Mouse (Mus musculus): Measurements from ENCODE around the gene Gm4881.

Gm4881 gene

DNA sequence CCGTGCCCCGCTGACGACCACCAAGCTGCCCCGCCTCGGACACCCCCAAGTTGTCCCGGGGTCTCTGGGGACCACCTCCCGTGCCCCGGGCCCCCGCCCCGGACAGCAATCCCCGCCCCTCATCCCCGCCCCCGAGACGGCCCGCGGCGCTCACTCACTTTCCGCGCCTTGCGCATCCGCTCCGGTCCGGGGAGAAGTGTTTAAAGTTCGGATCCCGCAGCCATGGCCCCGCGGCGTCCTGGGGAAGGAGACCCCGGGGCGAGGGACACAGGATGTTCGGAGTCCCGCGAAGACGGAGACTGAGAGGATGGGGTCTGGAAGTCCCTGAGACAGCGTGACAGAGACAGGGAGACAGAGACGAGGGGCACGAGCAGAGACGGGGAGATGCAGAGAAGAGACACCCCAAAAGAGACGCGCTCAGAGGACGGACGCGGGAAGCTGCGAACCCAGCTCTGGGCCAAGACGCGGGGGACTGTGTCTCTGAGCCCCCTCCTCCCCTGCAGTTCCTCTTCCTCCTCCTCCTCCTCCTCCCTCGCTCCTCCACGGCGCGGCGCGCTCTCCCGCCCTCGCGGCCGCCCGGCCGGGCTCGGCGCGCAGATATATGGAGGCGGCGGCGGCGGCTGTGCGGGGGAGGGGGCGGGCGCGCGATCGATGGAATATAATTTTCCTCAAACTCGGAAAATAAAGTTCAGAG, at the start of gene Gm4881:
Gm4881 (minus strand) TSS at position 238 of the 694 bp plus-strand sequence.
- DNase-seq (ENCODE audit: low read depth in 2 of 2, low spot score in 2 of 2), result no peak

DNA sequence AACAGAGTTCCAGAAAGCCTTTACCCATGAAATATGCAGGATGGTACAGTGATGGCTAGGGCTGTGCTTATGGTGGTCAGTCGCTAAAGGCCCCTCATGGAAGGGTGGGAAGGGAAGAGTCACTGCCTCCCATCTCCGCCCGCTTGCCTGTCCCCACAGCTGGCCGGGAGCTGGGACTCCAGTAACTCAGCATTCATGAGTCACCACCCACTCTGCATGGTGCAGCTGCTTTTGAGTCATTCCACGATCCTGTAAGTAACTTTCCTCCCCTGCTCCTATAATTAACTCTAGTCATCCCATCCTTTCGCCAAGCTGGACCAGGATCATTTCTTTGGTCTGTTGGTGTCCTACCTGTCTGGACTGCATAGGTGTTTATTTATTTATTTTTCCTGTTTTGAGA, 48.8 kb upstream of the Gm4881 start:
- DNase-seq (ENCODE audit: low read depth in 2 of 2, low spot score in 2 of 2), result no peak

DNA sequence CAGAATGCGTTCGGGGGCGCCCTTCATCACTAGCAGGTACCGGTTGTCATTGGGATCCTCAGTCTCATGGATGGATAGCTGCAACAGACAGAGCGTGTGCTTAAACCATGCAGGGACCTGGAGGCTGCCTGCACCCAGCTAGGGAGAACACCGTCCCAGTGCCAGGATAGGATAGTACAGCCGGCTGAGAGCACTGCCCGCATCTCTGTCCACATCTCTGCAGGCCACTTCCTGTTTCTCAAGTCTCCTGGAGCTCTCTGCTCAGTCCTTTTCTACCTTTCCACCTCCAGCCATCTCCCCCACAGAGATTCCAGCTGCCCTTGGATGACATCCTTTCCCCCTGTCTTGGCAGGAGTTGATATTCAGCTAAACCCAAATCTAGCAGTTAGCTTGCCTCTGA, 46.2 kb upstream of the Gm4881 start:
- DNase-seq (ENCODE audit: low read depth in 2 of 2, low spot score in 2 of 2), result no peak

DNA sequence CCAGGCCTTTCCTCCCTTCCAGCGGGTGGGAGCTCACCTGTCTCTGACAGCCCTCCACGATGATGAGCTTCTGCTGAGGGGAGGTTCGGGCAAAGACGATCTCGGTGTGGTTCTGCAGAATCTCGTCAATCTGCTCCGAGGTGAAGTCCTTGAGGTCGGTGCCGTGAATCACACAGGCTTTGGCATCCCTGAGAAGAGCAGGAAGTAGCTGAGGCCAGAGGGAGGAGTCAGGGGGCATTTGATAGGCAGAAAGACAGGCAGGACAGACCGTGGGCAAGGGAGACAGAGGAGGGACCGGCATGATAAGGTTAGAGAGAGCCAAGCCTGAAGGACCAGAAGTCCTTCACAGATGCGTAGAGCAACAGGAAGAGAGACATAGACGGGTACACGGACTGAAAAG, 43.6 kb upstream of the Gm4881 start:
- DNase-seq (ENCODE audit: low read depth in 2 of 2, low spot score in 2 of 2), result no peak

DNA sequence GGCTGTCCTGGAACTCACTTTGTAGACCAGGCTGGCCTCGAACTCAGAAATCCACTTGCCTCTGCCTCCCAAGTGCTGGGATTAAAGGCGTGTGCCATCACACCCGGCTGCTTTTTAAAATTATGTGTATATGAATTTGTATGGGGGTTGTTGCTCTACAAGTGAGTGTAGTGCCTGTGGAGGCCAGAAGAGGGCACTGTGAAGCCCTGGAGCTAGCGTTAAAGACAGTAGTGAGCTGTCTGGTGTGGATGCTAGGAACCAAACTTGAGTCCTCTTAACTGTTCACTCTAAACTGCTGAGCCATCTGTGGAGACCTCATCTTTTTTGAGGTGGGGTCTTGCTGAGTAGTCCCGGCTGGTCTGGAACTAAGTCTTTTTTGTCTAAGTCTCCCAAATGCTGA, 41.5 kb upstream of the Gm4881 start:
- no peak for DNase-seq (ENCODE audit: low read depth in 2 of 2, low spot score in 2 of 2)

DNA sequence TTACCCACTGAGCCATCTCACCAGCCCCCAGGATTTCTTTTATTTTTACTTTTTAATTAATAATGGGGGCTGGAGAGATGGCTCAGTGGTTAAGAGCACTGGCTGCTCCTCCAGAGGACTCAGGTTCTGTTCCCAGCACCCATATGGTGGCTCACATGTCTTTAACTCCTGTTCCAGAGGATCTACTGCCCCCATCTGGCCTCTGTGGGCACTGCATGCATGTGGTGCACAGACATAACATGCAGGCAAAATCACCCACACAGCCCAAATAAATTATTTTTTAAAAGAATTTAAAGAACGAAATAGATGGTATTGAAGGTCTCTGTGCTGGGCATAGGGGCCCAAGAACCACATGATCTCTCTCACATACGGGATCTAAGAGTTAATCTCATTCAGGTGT, 40.0 kb upstream of the Gm4881 start:
- DNase-seq (ENCODE audit: low read depth in 2 of 2, low spot score in 2 of 2), result no peak

DNA sequence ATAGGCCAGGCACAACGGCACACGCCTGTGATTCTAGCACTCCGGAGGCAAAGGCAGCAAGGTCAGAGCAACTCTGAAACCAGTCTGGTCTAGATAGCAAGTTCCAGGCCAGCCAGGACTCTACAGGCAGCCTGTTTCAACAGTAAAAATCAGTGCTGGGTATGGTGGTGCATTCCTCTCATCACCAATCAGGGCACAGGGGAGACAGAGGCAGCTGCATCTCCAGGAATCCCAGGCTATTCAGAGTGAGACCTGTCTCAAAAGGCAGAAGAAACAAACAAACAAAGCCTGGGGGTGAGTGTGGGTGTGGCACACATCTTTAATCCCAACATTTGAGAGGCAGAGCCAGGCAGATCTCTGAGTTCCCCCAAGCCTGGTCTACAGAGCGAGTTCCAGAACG, 39.1 kb upstream of the Gm4881 start:
- no peak for DNase-seq (ENCODE audit: low read depth in 2 of 2, low spot score in 2 of 2)

DNA sequence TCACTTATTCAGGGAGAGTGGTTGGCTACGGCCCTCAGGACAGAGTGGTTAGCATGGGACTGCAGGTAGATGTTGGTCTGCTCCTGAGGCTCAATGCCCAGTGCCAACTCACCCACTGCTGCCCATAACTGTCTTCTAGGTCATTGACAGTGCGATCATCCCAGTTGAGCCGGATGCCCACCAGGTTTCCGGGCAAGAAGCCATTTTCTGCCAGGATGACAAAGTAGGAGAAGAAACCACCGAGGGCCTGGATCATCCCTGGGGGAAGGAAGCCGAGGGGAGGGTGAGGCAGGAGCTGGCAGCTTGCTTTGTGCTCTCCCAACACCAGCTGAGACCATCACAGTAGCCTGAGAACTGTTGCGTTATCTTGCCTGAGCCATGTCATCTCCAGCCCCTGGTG, 36.1 kb upstream of the Gm4881 start:
- no peak for DNase-seq (ENCODE audit: low read depth in 2 of 2, low spot score in 2 of 2)

DNA sequence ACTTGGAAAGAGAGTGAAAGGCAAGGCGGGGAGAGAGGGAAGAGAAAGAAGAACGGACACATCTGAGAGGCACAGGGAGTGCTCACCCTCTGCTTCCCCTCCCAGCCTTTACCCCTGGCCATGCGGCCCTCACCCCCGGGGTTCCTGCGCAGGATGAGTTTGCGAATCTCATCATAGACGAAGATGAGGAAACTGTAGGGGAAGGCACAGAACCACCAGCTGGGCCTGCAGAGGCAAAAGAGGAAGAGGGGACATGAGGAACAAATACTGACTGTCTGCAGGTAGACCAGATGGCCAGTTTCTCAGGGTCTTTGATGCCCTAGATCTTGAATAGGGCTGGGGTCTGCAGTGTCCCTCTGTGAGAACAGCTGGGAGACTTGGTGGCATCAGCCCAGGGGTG, 34.5 kb upstream of the Gm4881 start:
- DNase-seq (ENCODE audit: low read depth in 2 of 2, low spot score in 2 of 2), result no peak

DNA sequence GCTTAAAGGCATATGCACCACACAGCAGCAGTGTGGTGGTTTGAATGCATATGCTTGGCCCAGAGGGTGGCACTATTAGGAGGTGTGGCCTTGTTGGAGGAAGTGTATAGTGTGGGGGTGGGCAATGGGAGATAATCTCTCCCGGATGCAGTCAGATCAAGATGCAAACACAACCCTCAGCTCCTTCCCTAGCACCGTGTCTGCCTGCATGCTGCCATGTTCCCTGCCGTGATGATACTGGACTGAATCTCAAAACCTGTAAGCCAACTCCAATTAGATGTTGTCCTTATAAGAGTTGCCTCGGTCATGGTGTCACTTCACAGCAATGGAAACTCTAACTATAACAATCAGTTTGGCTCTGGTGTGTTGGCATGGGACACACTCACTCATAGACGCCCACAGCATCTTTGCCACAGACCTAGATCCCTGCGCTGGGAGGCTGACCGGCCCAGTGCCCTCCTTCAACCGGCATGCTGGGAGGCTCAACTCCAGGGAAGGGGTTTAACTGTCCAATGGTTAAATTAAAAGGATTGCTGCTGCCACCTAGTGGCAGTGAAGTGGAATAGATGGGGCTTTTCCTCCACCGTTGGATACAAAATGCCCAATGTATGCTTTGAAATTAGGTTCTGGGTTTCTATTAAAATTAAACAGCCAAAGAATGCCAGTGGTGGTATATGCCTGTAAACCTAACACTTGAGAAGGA, 30.8 kb upstream of the Gm4881 start:
- DNase-seq (ENCODE audit: low read depth in 2 of 2, low spot score in 2 of 2), result peak; percentile 27 to 44

DNA sequence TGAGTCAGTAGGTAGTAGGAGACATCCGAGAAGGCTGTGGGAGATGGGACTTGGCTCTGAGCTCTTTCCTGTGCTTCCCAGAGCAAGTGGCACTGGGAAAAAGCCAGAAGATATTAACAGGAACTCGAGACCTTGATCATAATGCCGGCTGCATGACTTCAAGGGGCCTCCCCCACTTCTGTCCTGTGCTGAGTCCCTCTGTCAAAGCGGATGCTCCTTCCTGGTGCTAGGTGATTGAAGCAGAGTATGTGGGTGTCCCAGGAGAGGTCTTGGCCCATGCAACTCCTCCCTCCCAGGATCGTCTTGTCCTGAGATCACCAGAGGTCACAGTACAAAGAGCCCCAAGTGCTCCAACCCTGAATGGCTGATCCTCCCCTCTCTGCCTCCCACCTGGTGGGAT, 29.6 kb upstream of the Gm4881 start:
- no peak for DNase-seq (ENCODE audit: low read depth in 2 of 2, low spot score in 2 of 2)

DNA sequence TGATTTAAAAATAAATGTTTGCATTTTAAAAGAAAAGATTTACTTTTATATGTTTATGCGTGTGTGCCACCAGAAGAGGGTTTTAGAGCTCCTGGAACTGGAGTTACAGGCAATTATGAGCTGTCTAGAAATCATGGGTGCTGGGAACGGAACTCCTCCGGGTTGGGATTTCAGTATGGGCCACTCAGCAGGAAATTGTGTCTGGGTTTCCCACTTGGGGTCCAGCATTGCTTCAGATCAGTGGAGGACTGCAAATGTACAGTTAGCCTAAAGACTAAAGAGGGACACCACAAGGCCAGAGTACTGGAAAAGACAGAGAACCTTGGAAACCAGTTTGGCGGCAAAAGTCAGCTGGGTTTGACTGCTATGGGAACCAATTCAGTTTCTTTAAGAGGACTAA, 28.9 kb upstream of the Gm4881 start:
- DNase-seq (ENCODE audit: low read depth in 2 of 2, low spot score in 2 of 2), result no peak

DNA sequence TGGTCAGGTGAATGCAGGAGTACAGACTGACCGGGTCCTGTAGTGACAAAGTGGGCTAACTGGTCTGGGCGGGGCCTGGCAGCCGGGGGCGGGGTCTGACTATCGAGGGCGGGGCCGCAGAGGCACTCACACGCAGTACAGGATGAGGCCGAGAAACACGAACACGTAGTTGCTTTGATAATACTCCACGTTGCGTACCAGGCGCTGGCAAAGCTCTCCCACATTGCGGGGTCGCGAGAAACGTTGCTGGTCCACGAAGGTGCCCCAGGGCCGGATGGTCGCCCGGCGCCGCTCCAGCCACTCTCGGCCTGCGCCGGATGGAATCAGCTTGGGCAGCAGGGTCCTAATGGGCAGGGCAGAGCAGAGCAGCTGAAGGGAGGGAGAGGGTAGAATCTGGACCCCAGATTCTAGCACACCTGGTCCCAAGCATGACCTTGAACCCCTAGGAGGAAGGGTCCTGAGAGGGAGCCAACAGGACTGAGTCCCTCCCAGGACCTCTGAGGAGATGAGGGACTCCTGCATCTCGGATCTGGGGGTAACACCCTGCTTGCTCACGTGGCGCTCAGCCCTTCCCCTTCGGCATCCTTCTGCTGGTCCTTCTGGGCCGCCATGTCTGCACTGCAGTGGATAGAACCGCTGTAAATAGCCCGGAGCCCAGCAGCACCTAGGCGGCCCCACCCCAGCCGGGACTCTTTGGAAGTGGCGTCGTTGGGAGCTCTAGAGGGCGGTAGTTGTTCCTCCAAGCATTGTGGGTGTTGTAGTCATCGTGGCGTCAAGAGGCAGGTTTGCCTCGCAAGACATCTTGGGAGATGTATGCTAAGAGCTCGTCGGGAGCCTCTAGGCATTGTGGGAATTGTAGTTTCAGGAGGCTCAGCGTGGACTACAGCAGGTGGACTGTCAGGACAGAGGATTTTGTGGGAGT, 27.9 kb upstream of the Gm4881 start, which contains the start of gene Rabac1:
Rabac1 (minus strand) TSS at position 783 of the 922 bp plus-strand sequence.
- DNase-seq (ENCODE audit: low read depth in 2 of 2, low spot score in 2 of 2), result peak; percentile 78 to 81

DNA sequence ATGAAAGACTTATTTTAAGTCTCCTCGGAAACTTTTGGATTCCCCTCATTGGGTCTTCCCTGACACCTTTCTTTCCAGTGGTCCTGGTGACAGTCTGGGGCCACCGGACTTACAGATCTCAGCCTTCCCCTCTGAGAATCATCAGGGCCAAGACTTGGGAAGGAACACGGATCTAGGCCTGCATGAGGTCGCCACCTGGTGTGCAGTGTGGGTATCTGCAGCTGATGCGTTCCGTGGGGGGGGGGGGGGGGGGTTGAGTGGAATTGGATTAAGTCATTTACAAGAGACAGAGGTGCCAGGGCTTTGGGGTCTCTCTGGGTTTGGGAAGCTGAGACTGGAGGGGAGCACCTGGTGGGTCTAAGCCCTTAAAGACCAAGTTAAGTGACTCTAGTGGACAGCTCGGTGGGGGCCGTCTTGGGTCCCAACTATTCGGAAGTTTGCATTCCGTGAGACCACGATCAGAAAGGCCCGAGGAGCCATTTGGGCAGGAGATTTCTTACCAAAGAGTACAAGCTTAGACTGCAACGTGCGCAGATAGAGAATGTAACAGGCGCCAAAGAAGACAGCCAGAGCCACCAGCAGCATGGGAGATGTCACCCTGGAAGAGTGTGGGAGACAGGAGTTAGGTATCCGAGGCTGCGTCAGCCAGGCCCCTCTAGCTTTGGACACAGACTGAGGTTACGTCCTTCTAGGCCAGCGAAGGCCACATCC, 27.1 kb upstream of the Gm4881 start:
- no peak for DNase-seq (ENCODE audit: low read depth in 2 of 2, low spot score in 2 of 2)

DNA sequence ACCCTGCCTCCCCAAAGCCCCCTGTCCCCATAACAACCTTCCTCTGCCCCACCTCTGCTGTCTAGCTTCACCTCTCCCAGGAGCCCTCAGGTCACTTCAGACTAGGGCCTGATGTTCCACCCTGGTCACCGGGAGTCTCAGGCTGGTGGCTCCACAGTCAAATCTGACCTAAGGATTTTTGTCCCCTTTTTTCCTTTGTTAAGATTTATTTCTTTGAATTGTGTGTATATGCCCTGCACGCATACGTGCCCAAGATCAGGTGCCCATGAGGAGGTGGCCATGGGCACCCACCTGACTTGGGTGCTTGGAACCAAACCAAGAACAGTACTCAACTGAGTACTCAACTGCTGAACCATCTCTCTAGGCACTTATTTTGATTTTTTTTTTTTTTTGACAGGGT, 26.0 kb upstream of the Gm4881 start:
- DNase-seq (ENCODE audit: low read depth in 2 of 2, low spot score in 2 of 2), result no peak

DNA sequence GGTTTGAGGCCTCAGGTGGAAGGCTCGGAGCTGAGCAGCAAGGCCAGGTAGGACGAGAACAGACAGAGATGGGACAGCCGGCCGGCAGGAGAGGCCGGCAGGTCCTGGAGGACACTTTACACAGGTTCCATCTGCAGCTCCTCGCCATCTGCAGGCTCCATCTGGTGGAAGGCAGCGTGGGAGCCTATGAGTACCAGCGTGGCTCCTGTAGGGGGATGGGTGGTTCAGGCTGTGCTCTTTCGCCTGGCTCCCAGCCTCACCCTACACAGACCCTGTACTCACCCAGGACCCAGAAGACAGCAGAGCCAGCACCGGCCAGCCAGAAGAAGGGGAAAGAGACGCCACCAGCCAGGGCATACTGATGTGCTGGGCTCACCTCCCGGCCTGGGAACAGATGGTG, 25.5 kb upstream of the Gm4881 start:
- DNase-seq (ENCODE audit: low read depth in 2 of 2, low spot score in 2 of 2), result no peak

DNA sequence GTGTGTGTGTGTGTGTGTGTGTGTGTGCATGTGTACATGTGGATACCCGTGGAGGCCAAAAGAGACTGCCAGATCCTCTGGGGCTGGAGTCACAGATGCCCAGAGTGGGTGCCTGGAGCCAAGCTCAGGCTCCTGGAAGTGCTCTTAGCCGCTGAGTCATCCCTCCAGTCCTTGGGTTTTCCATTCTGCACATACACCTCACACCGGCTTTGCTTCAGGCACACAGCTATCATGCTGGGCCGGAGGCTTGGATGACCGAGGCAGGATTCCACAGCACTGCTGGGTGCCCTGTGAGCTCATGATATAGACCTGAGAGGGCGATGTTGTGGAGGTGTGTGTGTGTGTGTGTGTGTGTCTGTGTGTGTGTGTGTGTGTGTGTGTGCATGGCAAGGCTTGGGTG, 24.2 kb upstream of the Gm4881 start:
- DNase-seq (ENCODE audit: low read depth in 2 of 2, low spot score in 2 of 2), result no peak

DNA sequence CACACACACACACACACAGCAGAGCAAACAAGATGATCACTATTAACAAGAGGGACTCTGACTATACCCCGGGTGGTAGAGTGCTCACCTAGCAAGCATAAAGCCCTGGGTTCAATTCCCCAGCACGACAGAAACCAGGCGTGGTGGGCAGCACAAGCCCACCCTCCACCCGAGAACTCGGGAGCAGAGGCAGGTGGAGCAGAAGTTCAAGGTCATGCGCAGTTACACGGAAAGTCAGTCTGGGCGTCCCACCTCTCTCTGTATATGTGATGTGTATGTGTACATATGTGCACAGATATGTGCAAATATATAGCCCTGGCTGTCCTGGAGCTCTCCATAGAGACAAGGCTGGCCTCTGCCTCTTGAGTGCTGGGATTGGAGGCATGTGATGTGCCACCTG, 23.7 kb upstream of the Gm4881 start:
- no peak for DNase-seq (ENCODE audit: low read depth in 2 of 2, low spot score in 2 of 2)

DNA sequence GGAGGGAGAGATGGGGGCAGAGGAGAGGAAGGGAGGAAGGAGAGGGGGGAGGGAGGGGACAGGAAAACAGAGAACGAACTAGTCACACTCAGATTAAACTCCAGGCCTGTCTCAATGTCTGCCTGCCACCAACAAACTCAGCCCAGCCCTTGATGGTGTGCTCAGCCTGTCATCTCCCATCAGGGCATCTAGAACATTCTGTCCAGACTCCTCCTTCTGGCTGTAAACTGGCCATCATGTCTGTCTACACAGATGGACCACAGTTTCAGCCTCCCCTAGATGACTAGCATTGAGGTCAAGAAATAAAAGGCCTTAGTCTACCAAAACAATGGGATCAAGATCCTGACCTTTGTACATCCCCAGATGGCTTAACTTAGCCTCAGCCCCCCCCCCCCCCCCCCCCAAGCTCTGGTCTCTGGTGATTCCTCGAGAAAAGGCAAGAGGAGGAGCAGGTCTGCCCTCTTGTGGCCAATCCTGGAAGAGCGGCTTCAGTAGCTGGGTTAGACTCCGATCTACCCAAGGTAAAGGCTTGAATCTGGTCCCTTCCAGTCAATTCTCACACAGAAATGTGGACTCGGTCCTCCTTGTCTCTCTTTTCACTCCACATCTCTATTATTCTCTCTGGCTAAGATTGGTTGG, 20.7 kb upstream of the Gm4881 start:
- peak; percentile 75 to 86 for DNase-seq (ENCODE audit: low read depth in 2 of 2, low spot score in 2 of 2)

DNA sequence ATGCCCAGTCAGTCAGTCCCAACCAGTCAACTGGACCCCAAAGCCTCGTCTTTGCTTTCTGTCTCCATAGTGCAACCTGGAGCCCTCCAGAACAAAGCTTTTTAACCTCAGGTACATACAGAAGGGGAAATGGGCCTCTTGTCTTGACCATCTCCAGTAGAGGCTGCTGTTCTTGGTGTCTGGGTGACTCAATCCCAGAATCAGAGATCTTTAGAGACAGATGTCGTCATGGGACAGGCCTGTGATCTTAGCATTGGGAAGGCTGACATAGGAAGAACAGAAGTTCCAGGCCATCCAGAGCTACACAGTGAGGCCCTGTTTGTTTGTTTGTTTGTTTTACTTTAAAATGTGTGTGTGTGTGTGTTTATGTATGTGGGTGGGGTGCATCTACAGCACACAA, 20.0 kb upstream of the Gm4881 start:
- no peak for DNase-seq (ENCODE audit: low read depth in 2 of 2, low spot score in 2 of 2)

DNA sequence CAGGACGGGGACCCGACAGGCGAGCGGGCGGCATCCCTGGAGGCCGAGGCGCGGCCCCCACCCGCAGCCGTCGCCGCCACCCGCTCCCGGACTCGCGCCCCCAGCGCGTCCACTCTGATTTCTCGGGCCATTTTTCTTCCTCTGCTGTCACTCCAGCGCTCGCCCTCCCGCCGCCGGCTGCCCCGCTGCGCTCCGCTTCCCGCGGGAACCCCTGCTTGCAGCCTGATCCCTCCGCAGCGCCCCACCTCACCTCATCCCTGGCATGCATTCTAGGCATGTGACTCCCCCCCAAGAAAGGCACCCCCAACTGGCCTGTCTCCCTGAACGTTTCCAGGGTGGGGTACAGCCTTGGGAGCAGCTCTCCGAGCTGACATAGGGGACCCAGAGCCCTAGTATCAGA, 10.9 kb upstream of the Gm4881 start:
- no peak for DNase-seq (ENCODE audit: low read depth in 2 of 2, low spot score in 2 of 2)

Data from CD8-positive naive resting alpha-beta T cell, adult 2 months (primary cell).